Mouse (Mus musculus) limb, embryonic 13.5 days (tissue): Measurements from ENCODE around the gene Csnk1d. TPM values are rescaled to one million over a fixed set of nuclear protein-coding genes. Genes with fewer than 3 reads are reported as not detected.

ENCODE experiments used
- ATAC-seq: fragments of 200-750 bp; cut with Nextera tagmentation; 2 replicates; pipeline ENCODE4 v1.8.0; 2017; ENCODE audit warnings: low read depth, moderate number of reproducible peaks, moderate TSS enrichment; ENCODE audit not compliant: low FRiP score
- H3K27ac ChIP-seq: fragments of 300-500 bp; sonication (generic); 2 replicates; pipeline ENCODE4 v1.5.1; 2015; ENCODE audit warnings: inconsistent platforms, mild to moderate bottlenecking, moderate library complexity
- H3K27me3 ChIP-seq: fragments of 300-500 bp; sonication (generic); 2 replicates; pipeline ENCODE4 v1.6.1; 2015; ENCODE audit warnings: mild to moderate bottlenecking, inconsistent platforms
- H3K36me3 ChIP-seq: fragments of 300-500 bp; sonication (generic); 2 replicates; pipeline ENCODE4 v1.6.1; 2015; ENCODE audit warnings: inconsistent platforms, mild to moderate bottlenecking, moderate library complexity
- H3K4me1 ChIP-seq: fragments of 300-500 bp; sonication (generic); 2 replicates; pipeline ENCODE4 v1.6.1; 2015; ENCODE audit warnings: inconsistent platforms
- H3K4me2 ChIP-seq: fragments of 300-500 bp; sonication (generic); replicated peaks from 2 replicates; pipeline ENCODE4 v1.6.1; 2015; ENCODE audit warnings: inconsistent platforms, mild to moderate bottlenecking, moderate library complexity
- H3K4me3 ChIP-seq: fragments of 300-500 bp; sonication (generic); 2 replicates; pipeline ENCODE4 v1.5.1; 2015; ENCODE audit warnings: moderate library complexity, mild to moderate bottlenecking, inconsistent platforms
- H3K9ac ChIP-seq: fragments of 300-500 bp; sonication (generic); 2 replicates; pipeline ENCODE4 v1.6.1; 2015; ENCODE audit warnings: mild to moderate bottlenecking, inconsistent platforms
- H3K9me3 ChIP-seq: fragments of 300-500 bp; sonication (generic); 2 replicates; pipeline ENCODE4 v1.6.1; 2016; ENCODE audit warnings: inconsistent platforms
- WGBS: fragments of 180-500 bp; shearing (Covaris S2); methylation state at CpG from one replicate; pipeline ENCODE4 v1.1.7; 2015; 5-methylcytosine and 5-hydroxymethylcytosine counted together
- polyA plus RNA-seq: library from polyadenylated mRNA; unstranded; fragments of >200 nt; fragmentation: Nextera tagmentation; extraction: Ambion mirVana; gene quantifications from 2 replicates; pipeline ENCODE4 v1.2.1, GENCODE M21; 2015

Csnk1d gene
- polyA plus RNA-seq, 1 experiment from 2014 or later, result 136 TPM

DNA sequence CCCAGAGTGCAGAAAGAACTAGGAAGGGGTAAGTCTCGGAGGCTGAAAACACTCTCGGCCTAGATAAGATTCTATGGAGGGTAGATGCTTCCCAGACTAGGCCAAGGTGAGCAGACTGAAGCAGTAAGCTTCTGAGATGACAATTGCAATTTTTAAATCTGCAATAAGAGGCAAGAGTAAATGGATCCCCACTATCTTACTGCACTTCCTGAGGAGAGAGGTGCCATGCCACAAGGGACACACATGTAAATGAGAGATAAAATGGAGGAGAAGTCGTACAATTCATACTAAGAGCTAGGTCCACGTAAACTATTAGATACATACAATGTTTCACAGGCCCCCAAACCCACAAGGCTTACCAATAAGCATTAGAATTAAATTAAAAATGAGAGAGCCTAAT lies 62.7 kb downstream of the Csnk1d start:
- no peak for ATAC-seq
- H3K4me2 ChIP-seq, result no peak overlapping the region
- no peaks in the 10 kb centered on the region for H3K27me3 ChIP-seq
- H3K36me3 ChIP-seq, result peaks cover 17% of the 10 kb centered on the region
- no peaks in the 10 kb centered on the region; the same call in 1 of the 2 replicates for H3K4me1 ChIP-seq
- no peaks in the 10 kb centered on the region for H3K9me3 ChIP-seq
- H3K9ac ChIP-seq, result no peak overlapping the region
- H3K4me3 ChIP-seq, result no peak overlapping the region
- WGBS, result 92% methylated on average over 4 of the region's 4 CpGs
- H3K27ac ChIP-seq, result no peak overlapping the region

- Histone ChIP-seq H3K4me1 (no peaks in the 10 kb centered on the region), H3K36me3 (peaks cover 57% of the 10 kb centered on the region), H3K4me3 (no peak overlapping the region), H3K9me3 (no peaks in the 10 kb centered on the region), H3K9ac (no peak overlapping the region), H3K27me3 (no peaks in the 10 kb centered on the region), H3K27ac (no peak overlapping the region), H3K4me2 (no peak overlapping the region)
- no peak for ATAC-seq
- 90% methylated on average over 3 of the region's 3 CpGs for WGBS
These were observed 68.6 kb downstream of the Csnk1d start for GRCm38 (mm10) chr11:120922528-120922927.

GRCm38 (mm10) chr11:120917756-120918155 lies 73.4 kb downstream of the Csnk1d start:
- no peak overlapping the region for H3K4me3 ChIP-seq
- no peaks in the 10 kb centered on the region for H3K9me3 ChIP-seq
- H3K27ac ChIP-seq, result no peak overlapping the region
- ATAC-seq, result no peak
- H3K4me1 ChIP-seq, result no peaks in the 10 kb centered on the region
- 96% methylated on average over 5 of the region's 5 CpGs for WGBS
- no peak overlapping the region for H3K9ac ChIP-seq
- H3K27me3 ChIP-seq, result no peaks in the 10 kb centered on the region
- H3K4me2 ChIP-seq, result no peak overlapping the region
- H3K36me3 ChIP-seq, result peaks cover 61% of the 10 kb centered on the region

- no peaks in the 10 kb centered on the region for H3K9me3 ChIP-seq
- H3K4me2 ChIP-seq, result no peak overlapping the region
- no peaks in the 10 kb centered on the region for H3K4me1 ChIP-seq
- no peak overlapping the region for H3K27ac ChIP-seq
- ATAC-seq, result no peak
- H3K4me3 ChIP-seq, result no peak overlapping the region
- no peaks in the 10 kb centered on the region for H3K27me3 ChIP-seq
- peaks cover 53% of the 10 kb centered on the region for H3K36me3 ChIP-seq
- 64% methylated on average over 3 of the region's 3 CpGs for WGBS
- no peak overlapping the region for H3K9ac ChIP-seq
These were observed 74.7 kb downstream of the Csnk1d start for GRCm38 (mm10) chr11:120916477-120916876.

DNA sequence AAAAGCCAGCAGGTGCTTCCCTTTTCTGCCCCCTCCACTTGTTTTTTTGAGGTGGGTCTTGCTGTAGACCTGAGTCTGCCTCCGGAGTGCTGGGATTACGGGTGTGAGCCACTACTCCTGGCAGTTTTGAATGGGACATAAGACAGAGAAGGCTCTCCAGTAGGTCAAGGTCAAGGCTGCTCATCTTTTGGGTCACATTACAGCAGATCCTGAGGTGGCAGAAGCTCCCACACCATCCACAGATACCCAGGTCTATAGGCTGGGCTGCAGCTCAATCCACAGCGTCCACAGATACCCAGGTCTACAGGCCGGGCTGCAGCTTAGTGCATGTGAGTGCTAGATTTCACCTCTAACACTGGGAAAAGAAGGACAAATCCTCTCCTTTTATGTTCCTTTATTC lies 77.3 kb downstream of the Csnk1d start:
- no peak overlapping the region for H3K4me3 ChIP-seq
- ATAC-seq, result no peak
- 94% methylated on average over 4 of the region's 4 CpGs for WGBS

More for the DNA sequence above, 77.3 kb downstream of the Csnk1d start:
- Histone ChIP-seq H3K4me2 (no peak overlapping the region), H3K9ac (no peak overlapping the region), H3K36me3 (peaks cover 29% of the 10 kb centered on the region), H3K9me3 (no peaks in the 10 kb centered on the region), H3K27ac (no peak overlapping the region), H3K4me1 (no peaks in the 10 kb centered on the region), H3K27me3 (no peaks in the 10 kb centered on the region)

Other genes starting within 250 kb of the Csnk1d start
- gene Hmga1b, start 228.5 kb downstream of the Csnk1d start, polyA plus RNA-seq, result 4.5 and 4.9 TPM in 2 replicates
- 43.8 and 48.4 TPM in 2 replicates for gene Rfng, start 207.1 kb downstream of the Csnk1d start, polyA plus RNA-seq
- 240 and 241 TPM in 2 replicates for gene Gps1, start 207.1 kb downstream of the Csnk1d start, polyA plus RNA-seq
- gene Dus1l, start 194.9 kb downstream of the Csnk1d start, polyA plus RNA-seq, result 66.6 TPM in 2 replicates
- gene Fasn, start 166.8 kb downstream of the Csnk1d start, polyA plus RNA-seq, result 49.8 and 53.9 TPM in 2 replicates
- 6.4 TPM in 2 replicates for gene Ccdc57, start 58.5 kb downstream of the Csnk1d start, polyA plus RNA-seq
- 84.1 and 94.1 TPM in 2 replicates for gene Slc16a3, start 42.9 kb downstream of the Csnk1d start, polyA plus RNA-seq
- gene Cd7, start 48.1 kb upstream of the Csnk1d start, polyA plus RNA-seq, result 0.46 TPM in 1 of 2 replicates, not detected in the other
- gene Sectm1b, start 72.2 kb upstream of the Csnk1d start, polyA plus RNA-seq, result not detected in 2 replicates
- gene Sectm1a, start 89.9 kb upstream of the Csnk1d start, polyA plus RNA-seq, result 0.13 and 0.37 TPM in 2 replicates
- gene Tex19.2, start 127.3 kb upstream of the Csnk1d start, polyA plus RNA-seq, result not detected in 2 replicates
- gene Tex19.1, start 154.8 kb upstream of the Csnk1d start, polyA plus RNA-seq, result not detected in 2 replicates
- 1.2 and 1.3 TPM in 2 replicates for gene Uts2r, start 168.9 kb upstream of the Csnk1d start, polyA plus RNA-seq
- 10.4 and 10.6 TPM in 2 replicates for gene Hexdc, start 213.1 kb upstream of the Csnk1d start, polyA plus RNA-seq
- gene Ogfod3, start 213.4 kb upstream of the Csnk1d start, polyA plus RNA-seq, result 20.0 and 22.4 TPM in 2 replicates
- 40.2 and 41.5 TPM in 2 replicates for gene Cybc1, start 238.0 kb upstream of the Csnk1d start, polyA plus RNA-seq
- 69.3 and 73.5 TPM in 2 replicates for gene Narf, start 245.9 kb upstream of the Csnk1d start, polyA plus RNA-seq